Mouse (Mus musculus): ENCODE results near the gene Rapgef4. TPM values are rescaled to one million over a fixed set of nuclear protein-coding genes. Genes with fewer than 3 reads are reported as not detected.

Rapgef4 gene
- total and polyA plus RNA-seq, 2 experiments from 2014 or later, result 5.3 to 5.5 TPM

DNA sequence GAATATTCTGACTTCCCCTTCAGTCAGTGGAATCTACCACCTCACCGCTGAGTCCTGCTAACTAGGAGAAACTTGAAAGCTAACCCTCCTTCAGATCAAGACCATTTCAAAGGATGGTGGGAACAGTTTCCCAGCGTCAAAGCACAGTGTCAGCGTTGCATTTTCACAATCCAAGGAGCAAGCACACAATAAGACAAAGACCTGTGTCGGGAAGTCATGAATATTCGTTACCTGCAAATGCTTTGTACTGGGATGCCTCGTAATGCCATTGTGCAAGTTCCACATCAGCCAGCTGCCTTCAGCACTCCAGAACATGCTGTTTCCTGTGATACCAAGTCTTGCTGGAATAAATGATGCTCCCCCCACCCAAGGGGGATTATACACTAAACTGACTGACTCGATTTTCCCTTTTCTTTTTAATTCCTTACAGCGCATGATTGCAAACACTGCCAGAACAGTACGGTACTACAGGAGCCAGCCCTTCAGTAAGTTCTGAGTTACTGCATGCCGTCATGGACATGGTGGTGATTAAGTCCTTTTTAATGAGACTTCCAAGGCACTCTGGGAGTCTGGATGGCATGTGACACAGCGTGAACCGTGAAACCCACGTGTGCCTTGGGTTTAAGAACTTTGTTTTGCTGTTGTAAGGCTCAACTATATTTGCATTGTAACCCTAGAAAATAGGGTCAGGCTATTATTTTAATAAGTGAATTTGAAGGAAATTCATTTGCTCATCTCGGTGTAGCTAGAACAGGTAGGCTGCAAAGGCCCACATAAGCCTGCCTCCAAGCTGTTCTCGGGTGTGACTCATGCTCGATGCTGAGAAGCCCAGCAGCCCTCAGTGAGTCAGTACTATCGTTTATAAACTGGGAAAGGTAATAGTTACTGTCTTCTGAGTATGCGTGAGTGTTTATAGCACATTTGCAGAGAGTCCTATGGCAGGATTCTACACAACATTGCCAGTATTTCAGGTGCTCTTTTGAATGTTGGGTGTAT, 271.8 kb downstream of the Rapgef4 start:
- ATAC-seq (ENCODE audit: insufficient read depth, low read depth) (no peak), DNase-seq (ENCODE audit: low spot score) (no peak)
- no peaks in the 10 kb centered on the region for H3K9me3 ChIP-seq (replicated peaks; ENCODE audit: control insufficient read depth, low read length)
- no peak overlapping the region for H3K4me3 ChIP-seq (ENCODE audit: low read depth, low read length)
- H3K4me2 ChIP-seq (ENCODE audit: low read depth, low read length), result no peak overlapping the region
- no peak overlapping the region for H3K27ac ChIP-seq (ENCODE audit: low read depth)
- H3K27me3 ChIP-seq (ENCODE audit: control insufficient read depth, insufficient read depth, low read length), result no peaks in the 10 kb centered on the region
- H3K36me3 ChIP-seq (replicated peaks; ENCODE audit: control insufficient read depth, insufficient read depth, low read length), result no peaks in the 10 kb centered on the region
- H3K4me1 ChIP-seq (ENCODE audit: control insufficient read depth, insufficient read depth), result peaks cover 11% of the 10 kb centered on the region
- H3K9ac ChIP-seq (replicated peaks; ENCODE audit: low read depth, low read length), result no peak overlapping the region
- TF ChIP-seq CTCF (IDR thresholded peaks at IDR 0.05; ENCODE audit: low read depth) (no peak), EP300 (IDR thresholded peaks at IDR 0.05; ENCODE audit: low read depth) (no peak)
- WGBS, result 79% methylated on average over 18 of the region's 18 CpGs

DNA sequence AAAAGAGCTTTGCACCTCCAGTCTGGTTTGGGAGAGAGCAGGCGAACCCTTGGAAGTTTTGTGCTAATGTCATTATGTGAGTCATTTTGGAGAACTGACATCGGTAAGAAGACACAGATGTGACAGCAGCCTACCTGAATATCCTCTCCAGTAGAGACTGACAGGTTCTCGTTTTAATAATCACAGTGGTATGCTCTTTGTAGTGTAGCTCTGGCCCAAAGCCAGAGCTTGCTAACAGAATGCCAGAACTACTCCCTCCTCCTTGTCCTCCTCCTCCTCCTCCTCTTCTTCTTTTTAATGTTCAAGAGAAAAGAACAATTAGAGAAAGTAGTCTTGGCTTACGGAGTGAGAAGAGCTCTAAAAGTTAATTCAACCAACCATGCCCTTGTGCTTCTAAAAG, 272.8 kb downstream of the Rapgef4 start:
- Histone ChIP-seq H3K9me3 (replicated peaks; ENCODE audit: control insufficient read depth, low read length) (no peaks in the 10 kb centered on the region), H3K27ac (ENCODE audit: low read depth) (0 out of 2 replicates have a peak overlapping the region, but pooled peaks have one; percentile 54), H3K9ac (replicated peaks; ENCODE audit: low read depth, low read length) (no peak overlapping the region), H3K4me1 (ENCODE audit: control insufficient read depth, insufficient read depth) (peaks cover 11% of the 10 kb centered on the region), H3K36me3 (replicated peaks; ENCODE audit: control insufficient read depth, insufficient read depth, low read length) (no peaks in the 10 kb centered on the region), H3K4me2 (ENCODE audit: low read depth, low read length) (no peak overlapping the region), H3K4me3 (ENCODE audit: low read depth, low read length) (no peak overlapping the region), H3K27me3 (ENCODE audit: control insufficient read depth, insufficient read depth, low read length) (no peaks in the 10 kb centered on the region)
- no peak for TF ChIP-seq CTCF (IDR thresholded peaks at IDR 0.05; ENCODE audit: low read depth)
- TF ChIP-seq EP300 (IDR thresholded peaks at IDR 0.05; ENCODE audit: low read depth), result no peak
- ATAC-seq (ENCODE audit: insufficient read depth, low read depth) (no peak), DNase-seq (ENCODE audit: low spot score) (no peak)
- 50% methylated on average over 4 of the region's 4 CpGs for WGBS

DNA sequence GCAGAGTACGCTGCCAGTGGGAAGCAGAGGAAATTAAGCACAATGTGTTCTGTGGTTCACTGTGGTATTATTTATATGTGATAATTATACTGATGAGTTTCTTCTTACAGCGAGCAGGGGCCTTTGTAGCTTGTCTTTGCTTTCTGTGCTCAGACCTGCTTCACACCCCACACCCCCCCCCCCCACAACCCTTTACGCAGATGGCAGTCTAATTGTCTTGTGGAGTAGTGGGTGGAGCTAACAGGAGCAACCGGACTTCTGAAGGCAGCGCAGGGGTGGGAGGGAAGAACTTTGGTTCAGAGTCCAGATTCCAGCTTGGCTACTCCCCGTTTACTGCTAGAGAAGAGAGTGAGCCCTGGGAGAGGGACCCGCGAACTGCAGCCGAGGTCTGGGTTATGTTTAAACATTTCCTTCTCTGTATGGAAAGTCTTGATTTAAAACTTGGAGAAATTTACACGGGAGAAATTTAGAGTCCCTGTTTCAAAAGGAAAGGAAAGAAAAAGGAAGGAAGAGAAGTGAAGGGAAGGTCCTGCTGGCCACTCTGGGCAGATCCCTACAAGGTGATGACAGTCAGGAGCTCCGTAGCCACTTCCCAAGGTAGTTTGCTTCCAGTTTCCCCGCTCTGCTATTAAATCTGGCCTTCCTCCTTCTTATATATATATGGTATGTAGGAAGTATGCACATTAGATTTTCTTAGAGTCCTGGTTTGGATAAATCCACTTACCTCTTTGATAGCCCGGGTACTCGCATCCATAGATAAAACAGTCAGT, 274.0 kb downstream of the Rapgef4 start:
- ATAC-seq (ENCODE audit: insufficient read depth, low read depth) (peak; percentile 71), DNase-seq (ENCODE audit: low spot score) (peak; percentile 62)
- WGBS, result 22% methylated on average over 14 of the region's 14 CpGs
- Histone ChIP-seq H3K36me3 (replicated peaks; ENCODE audit: control insufficient read depth, insufficient read depth, low read length) (no peaks in the 10 kb centered on the region), H3K27ac (ENCODE audit: low read depth) (peak overlapping the region; percentile 54), H3K27me3 (ENCODE audit: control insufficient read depth, insufficient read depth, low read length) (no peaks in the 10 kb centered on the region), H3K4me2 (ENCODE audit: low read depth, low read length) (peak overlapping the region; percentile 51), H3K9me3 (replicated peaks; ENCODE audit: control insufficient read depth, low read length) (no peaks in the 10 kb centered on the region), H3K4me3 (ENCODE audit: low read depth, low read length) (peak overlapping the region; percentile 13; the same call in 1 of the 2 replicates), H3K4me1 (ENCODE audit: control insufficient read depth, insufficient read depth) (peaks cover 11% of the 10 kb centered on the region), H3K9ac (replicated peaks; ENCODE audit: low read depth, low read length) (peak overlapping the region; percentile 34; the same call in 1 of the 2 replicates)
- TF ChIP-seq EP300 (IDR thresholded peaks at IDR 0.05; ENCODE audit: low read depth), result no peak
- TF ChIP-seq CTCF (IDR thresholded peaks at IDR 0.05; ENCODE audit: low read depth), result no peak

DNA sequence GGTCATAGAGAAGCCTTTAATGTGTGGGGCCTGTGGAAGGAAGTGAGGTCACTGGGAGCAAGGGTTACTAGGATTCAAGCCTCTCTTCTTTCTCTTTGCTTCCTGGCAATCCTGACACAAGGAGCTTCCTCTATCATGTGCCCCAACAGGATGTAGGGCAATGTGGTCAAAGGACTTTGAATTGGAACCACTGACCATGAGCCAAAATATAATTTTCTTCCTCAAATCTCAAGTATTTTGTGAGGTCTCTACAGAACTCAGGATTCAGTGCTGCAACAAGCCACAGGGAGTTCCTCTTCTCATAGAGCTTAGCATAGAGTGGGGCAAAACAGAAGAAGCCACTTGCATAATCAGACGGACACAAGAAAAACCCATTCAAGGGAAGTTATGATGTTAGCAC, 279.7 kb downstream of the Rapgef4 start:
- 86% methylated on average over 1 of the region's 1 CpGs for WGBS
- Histone ChIP-seq H3K4me1 (ENCODE audit: control insufficient read depth, insufficient read depth) (no peaks in the 10 kb centered on the region), H3K27ac (ENCODE audit: low read depth) (no peak overlapping the region), H3K9ac (replicated peaks; ENCODE audit: low read depth, low read length) (no peak overlapping the region), H3K4me3 (ENCODE audit: low read depth, low read length) (no peak overlapping the region), H3K36me3 (replicated peaks; ENCODE audit: control insufficient read depth, insufficient read depth, low read length) (no peaks in the 10 kb centered on the region), H3K27me3 (ENCODE audit: control insufficient read depth, insufficient read depth, low read length) (no peaks in the 10 kb centered on the region), H3K9me3 (replicated peaks; ENCODE audit: control insufficient read depth, low read length) (no peaks in the 10 kb centered on the region), H3K4me2 (ENCODE audit: low read depth, low read length) (no peak overlapping the region)
- DNase-seq (ENCODE audit: low spot score) (no peak), ATAC-seq (ENCODE audit: insufficient read depth, low read depth) (no peak)
- TF ChIP-seq EP300 (IDR thresholded peaks at IDR 0.05; ENCODE audit: low read depth), result no peak
- TF ChIP-seq CTCF (IDR thresholded peaks at IDR 0.05; ENCODE audit: low read depth), result no peak

DNA sequence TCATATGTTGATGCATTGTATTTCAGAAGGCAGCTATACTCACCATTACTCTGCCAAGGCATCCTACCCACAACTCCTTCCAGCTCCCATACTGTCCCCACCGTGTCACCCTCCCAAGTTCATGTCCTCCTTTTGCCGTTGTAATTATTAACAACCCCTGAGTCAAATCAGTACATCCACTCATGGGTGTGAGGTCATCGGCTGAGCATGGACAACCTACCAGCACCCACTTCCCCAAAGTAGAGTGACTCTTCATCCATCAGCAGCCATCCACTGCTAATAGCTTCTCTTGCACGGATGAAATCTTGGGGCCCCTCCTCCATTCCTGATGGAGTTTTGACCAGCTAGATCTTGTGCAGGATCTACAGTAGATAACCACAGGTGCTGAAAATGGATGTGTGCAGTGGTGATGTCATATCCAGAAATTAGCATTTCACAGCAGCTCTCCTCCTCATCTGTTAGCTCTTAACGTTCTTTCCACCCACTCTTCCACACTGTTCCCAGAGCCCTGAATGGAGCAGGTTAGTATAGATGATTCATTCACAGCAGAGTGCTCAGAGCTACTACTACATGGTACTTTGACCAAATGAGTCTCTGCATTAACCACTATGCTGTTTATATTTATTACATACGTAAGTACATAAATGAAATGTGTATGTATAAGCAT, 281.9 kb downstream of the Rapgef4 start:
- Histone ChIP-seq H3K27ac (ENCODE audit: low read depth) (no peak overlapping the region), H3K9ac (replicated peaks; ENCODE audit: low read depth, low read length) (no peak overlapping the region), H3K4me3 (ENCODE audit: low read depth, low read length) (no peak overlapping the region), H3K4me1 (ENCODE audit: control insufficient read depth, insufficient read depth) (no peaks in the 10 kb centered on the region), H3K27me3 (ENCODE audit: control insufficient read depth, insufficient read depth, low read length) (no peaks in the 10 kb centered on the region), H3K9me3 (replicated peaks; ENCODE audit: control insufficient read depth, low read length) (no peaks in the 10 kb centered on the region), H3K36me3 (replicated peaks; ENCODE audit: control insufficient read depth, insufficient read depth, low read length) (no peaks in the 10 kb centered on the region), H3K4me2 (ENCODE audit: low read depth, low read length) (no peak overlapping the region)
- DNase-seq (ENCODE audit: low spot score) (no peak), ATAC-seq (ENCODE audit: insufficient read depth, low read depth) (no peak)
- TF ChIP-seq EP300 (IDR thresholded peaks at IDR 0.05; ENCODE audit: low read depth) (no peak), CTCF (IDR thresholded peaks at IDR 0.05; ENCODE audit: low read depth) (no peak)
- WGBS, result 72% methylated on average over 6 of the region's 6 CpGs
